Mouse (Mus musculus): ENCODE results near the gene Il11ra2.
"Not testable (repeated sequence)": the region's sequence is repeated elsewhere in the genome, so short reads cannot be mapped to it uniquely, and the experiment has no call there.

The Il11ra2 gene

DNA sequence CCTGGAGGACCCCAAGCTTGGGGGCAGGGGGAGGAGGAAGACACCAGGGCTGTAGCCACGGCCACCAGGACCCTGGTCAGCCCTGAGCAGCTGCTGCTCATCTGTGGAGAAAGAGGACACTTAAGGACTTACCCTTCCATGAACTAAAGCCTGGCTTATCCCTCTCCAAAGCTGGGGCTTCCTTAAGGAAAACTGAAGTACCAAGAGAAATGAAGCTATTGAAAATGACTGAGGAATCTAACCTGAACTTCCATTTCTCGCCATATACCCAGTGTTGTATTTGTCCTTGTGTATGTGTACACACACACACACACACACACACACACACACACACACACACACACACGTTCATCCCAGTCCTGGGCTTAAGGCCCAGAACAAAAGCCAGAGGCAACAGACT lies at the start of gene Il11ra2:
Il11ra2 (minus strand) TSS at position 101 of the 400 bp plus-strand sequence.
- not testable (repeated sequence) for DNase-seq (ENCODE audit: low spot score)

DNA sequence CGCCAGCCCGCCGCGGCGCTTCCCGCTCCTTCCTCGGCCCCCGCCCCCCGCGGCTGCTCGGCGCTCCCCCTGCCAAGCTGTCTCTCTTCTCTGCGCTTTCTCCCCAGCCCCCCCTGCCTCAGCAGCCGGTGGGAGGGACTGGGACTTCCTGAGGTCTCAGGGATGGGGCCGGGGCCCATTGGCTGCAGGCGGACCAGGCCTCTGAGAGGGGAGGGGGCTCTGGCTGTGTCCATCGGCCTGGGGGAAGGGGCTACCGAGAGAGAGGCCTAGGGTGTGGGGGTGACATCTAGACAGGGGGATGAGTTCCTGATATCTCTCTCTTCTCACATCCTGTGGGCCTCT lies 20.5 kb upstream of the Il11ra2 start:
- not testable (repeated sequence) for DNase-seq (ENCODE audit: low spot score)

DNA sequence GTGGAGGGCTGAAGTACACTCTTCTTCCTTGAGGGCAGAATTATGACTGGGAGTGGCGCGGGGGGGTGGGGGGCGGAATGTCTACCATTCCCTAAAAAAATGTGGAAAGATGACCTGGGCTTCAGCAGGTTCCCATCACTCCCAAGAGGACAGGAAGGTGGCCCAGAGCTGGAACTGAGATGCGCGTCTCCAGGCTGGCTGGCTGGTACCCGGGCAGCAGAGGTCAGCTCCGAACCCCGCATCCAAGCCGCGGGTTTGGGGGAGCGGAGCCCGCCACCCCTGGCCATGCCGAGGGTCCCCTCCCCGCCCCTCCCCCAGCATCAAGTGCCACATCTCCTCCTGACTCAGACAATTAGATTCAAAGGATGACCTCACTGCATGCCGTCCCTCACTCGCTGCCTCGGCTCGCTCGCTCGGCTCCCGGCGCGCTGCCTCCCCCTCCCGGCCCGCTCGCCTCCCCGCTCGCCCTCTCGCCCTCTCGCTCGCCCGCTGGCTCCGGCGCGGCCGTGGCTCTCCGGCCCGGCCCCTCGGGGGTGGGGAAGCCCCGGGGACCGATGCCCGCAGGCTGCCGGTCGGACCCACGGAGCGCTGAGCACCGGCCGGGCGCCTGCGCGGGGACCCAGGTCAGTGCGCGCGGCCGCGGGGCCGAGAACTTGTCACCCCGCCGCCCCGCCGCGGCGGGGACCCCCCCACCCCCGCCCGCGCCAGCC lies 19.9 kb upstream of the Il11ra2 start:
- DNase-seq (ENCODE audit: low spot score) = not testable (repeated sequence)

DNA sequence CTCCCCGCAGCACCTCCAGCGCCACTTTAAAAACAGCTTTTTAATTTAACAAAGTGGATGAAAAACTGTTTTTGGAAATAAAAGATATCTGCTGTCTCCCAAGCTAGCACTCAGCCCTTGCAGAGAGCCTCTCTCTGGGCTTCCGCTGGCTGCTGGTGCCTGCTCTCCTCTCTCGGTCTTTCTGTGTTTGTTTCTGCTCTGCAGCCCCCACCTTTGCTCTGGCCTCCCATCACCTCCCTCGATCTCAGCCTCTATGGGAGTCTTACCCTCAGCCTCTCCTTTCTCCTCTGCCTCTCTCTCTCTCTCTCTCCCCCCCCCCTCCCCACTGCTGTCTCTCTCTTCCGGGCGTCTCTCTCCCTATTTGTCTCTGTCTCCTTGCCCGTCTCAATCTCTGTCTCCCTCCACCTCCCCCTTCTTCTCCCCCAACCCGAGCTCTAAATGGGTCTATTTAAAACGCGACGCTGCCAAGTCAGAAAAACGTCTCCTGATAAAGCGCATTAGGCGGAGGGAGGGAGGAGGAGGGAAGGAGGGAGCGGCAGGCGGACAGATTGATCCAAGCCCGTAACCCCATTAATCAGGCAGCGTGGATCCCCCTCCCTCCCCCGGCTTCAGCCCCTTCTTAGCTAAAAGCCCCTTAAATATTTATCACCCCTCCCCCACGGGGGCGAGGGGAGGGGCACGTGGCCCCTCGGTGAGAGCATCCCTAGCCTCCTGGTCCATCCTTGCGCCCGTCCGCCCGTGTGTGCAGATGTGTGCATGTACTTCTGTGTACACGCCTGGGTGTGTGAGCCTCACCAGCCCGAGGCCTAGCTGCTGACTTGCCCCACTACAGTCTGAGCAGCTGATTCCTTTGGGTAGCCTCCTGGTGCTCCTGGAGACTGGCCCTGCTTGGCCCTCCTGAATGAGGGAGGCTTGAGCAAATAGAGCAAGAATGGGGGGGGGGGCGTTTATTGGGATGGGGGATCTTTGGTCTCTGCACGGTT lies 19.0 kb upstream of the Il11ra2 start:
- not testable (repeated sequence) for DNase-seq (ENCODE audit: low spot score)

DNA sequence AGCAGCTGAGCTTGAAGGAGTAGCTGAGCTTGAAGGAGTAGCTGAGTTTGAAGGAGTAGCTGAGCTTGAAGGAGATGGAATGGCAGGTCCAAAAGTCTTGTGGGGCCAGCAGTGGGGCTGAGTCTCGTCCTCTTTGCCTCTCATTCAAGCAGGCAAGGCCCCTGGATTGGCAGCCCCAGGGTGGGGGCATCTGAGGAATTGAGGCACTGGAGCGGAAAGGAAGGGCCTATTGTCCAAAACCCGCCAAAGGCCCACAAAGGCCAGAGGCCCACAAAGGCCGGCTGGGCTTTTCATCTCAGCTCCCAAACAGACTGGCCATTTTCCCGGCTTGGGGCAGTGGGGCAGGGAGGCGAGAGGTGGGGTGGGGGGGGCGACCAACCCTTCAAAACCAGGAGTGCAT lies 17.7 kb upstream of the Il11ra2 start:
- DNase-seq (ENCODE audit: low spot score) = not testable (repeated sequence)

DNA sequence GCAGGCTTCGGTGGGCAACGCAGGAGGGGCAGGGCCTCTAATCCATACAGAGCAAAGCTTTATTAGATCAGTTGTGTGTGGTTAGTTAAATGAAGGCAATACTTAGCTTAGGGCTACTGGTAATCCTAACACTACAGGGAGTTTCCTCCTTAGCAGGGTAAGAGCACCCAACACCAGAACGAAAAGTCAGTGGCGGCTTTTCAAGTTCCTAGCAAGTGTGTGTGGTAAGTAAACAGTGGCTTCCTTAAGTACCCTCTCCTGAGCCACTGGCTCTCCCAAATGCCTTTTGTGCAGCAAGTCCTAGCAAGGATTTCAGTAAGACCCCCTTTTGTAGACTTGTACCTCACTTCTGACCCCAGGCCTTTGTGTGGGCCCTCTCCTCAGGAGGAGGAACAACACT lies 13.7 kb upstream of the Il11ra2 start:
- DNase-seq (ENCODE audit: low spot score) = not testable (repeated sequence)

DNA sequence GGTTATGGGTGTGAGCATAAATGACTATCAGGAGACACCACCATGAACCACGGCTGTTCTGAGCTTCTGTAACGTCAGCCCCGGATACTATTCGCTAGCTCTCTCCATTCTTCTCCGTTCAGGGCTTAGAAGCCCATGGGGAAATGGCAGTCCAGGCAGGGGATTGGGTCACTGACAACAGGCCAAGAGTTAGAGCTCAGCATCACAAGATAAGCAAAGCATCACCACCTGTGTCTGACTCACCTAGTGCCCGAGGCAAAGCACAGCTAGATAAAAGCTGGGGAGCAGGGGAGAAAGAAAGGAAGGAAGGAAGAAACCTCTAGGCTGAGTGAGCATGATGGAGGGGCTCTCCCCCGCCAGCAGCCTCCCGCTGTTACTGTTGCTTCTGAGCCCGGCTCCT lies 6.7 kb downstream of the Il11ra2 start, which contains the start of gene Ccl27b:
Ccl27b (plus strand) TSS at position 301 of the 400 bp plus-strand sequence.
- not testable (repeated sequence) for DNase-seq (ENCODE audit: low spot score)

DNA sequence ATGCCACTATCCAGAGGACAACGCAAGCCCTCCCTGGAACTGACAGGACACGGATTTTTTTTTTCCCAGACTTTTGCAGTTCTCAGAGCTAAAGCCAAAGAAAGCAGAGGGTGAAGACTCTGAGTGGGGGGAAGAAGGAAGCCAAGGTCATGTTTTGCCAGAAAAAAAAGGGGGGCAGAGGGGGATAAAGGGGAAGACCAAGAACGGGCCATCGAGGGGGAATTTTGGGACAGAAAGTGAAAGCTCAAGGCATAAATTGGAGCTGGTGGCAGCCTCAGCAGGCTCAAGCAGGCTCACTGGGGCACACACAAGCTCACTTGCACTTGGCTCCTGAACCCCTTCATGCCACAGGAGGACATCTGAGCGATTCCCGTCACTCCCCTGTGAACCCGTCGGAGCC lies 32.3 kb downstream of the Il11ra2 start, which contains the start of gene Gm2564:
Gm2564 (plus strand) TSS at position 301 of the 400 bp plus-strand sequence.
- not testable (repeated sequence) for DNase-seq (ENCODE audit: low spot score)

DNA sequence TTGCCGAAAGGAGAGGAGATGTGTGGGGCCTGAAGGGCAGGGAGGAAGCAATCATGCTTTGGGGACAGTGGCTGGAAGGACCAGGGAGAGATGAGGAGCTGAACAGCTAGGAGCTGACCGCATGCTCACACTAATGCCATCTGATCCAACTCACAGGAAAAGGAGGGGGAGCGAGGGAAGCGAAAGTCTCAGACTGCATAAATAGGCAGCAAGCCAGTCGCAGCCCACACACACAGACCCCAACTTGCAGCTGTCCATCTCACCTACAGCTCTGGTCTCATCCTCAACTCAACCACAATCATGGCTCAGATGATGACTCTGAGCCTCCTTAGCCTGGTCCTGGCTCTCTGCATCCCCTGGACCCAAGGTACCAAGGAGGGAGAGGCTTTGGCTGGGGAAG lies 49.8 kb downstream of the Il11ra2 start, which contains the start of gene Gm10591:
Gm10591 (plus strand) TSS at position 301 of the 400 bp plus-strand sequence.
- not testable (repeated sequence) for DNase-seq (ENCODE audit: low spot score)

Data from retina, embryonic 14.5 days (tissue).